Mouse (Mus musculus) heart, adult 2 months (tissue): ENCODE results near the gene Zdhhc24. TPM values are rescaled to one million over a fixed set of nuclear protein-coding genes. Genes with fewer than 3 reads are reported as not detected.
A peak's percentile ranks its signal among the peaks of the same experiment; 100 is the strongest.

Experiments used
- DNase-seq, 2 experiments: peaks; one replicate each; pipeline ENCODE4 v3.0.0; 2021
- H3K27ac ChIP-seq: fragments of 200-600 bp; 2 replicates; pipeline ENCODE4 v1.8.1; 2022
- H3K27me3 ChIP-seq: fragments of 200-500 bp; 2 replicates; pipeline ENCODE4 v1.6.1; 2012; ENCODE audit warnings: mild to moderate bottlenecking, low read length, inconsistent platforms, mixed read lengths; ENCODE audit not compliant: control insufficient read depth, insufficient read depth
- H3K36me3 ChIP-seq: fragments of 200-500 bp; 2 replicates; pipeline ENCODE4 v1.6.1; 2012; ENCODE audit warnings: low read length, inconsistent platforms; ENCODE audit not compliant: control insufficient read depth, insufficient read depth
- H3K4me1 ChIP-seq: fragments of 200-500 bp; 2 replicates; pipeline ENCODE4 v1.6.1; 2011; ENCODE audit warnings: low read length; ENCODE audit not compliant: control insufficient read depth, insufficient read depth
- H3K4me3 ChIP-seq: fragments of 200-600 bp; 2 replicates; pipeline ENCODE4 v1.8.1; 2022
- H3K79me2 ChIP-seq: fragments of 200-500 bp; replicated peaks from 2 replicates; pipeline ENCODE4 v1.6.1; 2012; ENCODE audit warnings: mild to moderate bottlenecking, inconsistent platforms, low read length, moderate library complexity, mixed read lengths; ENCODE audit not compliant: control insufficient read depth, insufficient read depth
- H3K9ac ChIP-seq: fragments of 200-500 bp; 2 replicates; pipeline ENCODE4 v1.6.1; 2012; ENCODE audit warnings: low read depth, mild to moderate bottlenecking, control low read depth, inconsistent platforms, low read length, mixed read lengths
- CTCF ChIP-seq: fragments of 200-600 bp; IDR thresholded peaks from 2 replicates; pipeline ENCODE4 v1.8.1; 2022; ENCODE audit warnings: antibody characterized with exemption, mild to moderate bottlenecking, moderate library complexity
- EP300 ChIP-seq: fragments of 200-500 bp; IDR thresholded peaks from 2 replicates; pipeline ENCODE4 v1.6.1; 2011; ENCODE audit warnings: low read depth, low read length, control low read depth; ENCODE audit not compliant: insufficient read depth
- POLR2A ChIP-seq: fragments of 200-500 bp; IDR thresholded peaks from 2 replicates; pipeline ENCODE4 v1.6.1; 2011; ENCODE audit warnings: mild to moderate bottlenecking, low read depth, low read length, control low read depth; ENCODE audit not compliant: insufficient read depth
- WGBS: fragments of 180-500 bp; shearing (Covaris S2); methylation state at CpG from one replicate; pipeline ENCODE4 v1.1.7; 2018; 5-methylcytosine and 5-hydroxymethylcytosine counted together
- intact Hi-C: fragments of 180-260 bp; cut with DNase I; formaldehyde crosslinking; loops from one replicate; pipeline ENCODE4 v1.15.1; 2025
- polyA plus RNA-seq: library from polyadenylated mRNA; depleted of rRNA; stranded (reverse); fragments of >200 nt; gene quantifications from 2 replicates; pipeline ENCODE4 v1.2.3, GENCODE M21; 2012
- total RNA-seq, 2 experiments: library from RNA; stranded (reverse); gene quantifications; 2 replicates each; pipeline ENCODE4 v1.2.3; 2021

The Zdhhc24 gene
- total and polyA plus RNA-seq, 3 experiments, result 2.3 to 7.8 (median 3.0) TPM

- no peaks in the 10 kb centered on the region for H3K27me3 ChIP-seq
- no peaks in the 10 kb centered on the region for H3K36me3 ChIP-seq
- TF ChIP-seq CTCF (no peak), EP300 (0 out of 2 replicates have a peak, but pooled peaks have one; percentile 25), POLR2A (peak; percentile 48; the same call in 1 of the 2 replicates)
- peak within 1 kb of the TSS; percentile 63 for H3K4me3 ChIP-seq
- H3K9ac ChIP-seq, result peak within 1 kb of the TSS; percentile 57; the same call in 1 of the 2 replicates
- peak; percentile 79 to 85 for DNase-seq
- intact Hi-C loops, result loop anchor here (2.0 kb wide), 1 partner anchor 25 kb away; no protein-coding TSS in a partner anchor
- no peak within 1 kb of the TSS for H3K27ac ChIP-seq
- peaks cover 3% of the 10 kb centered on the region for H3K4me1 ChIP-seq
- WGBS, result 9% methylated on average over 31 of the region's 31 CpGs
- no peaks in the 10 kb centered on the region for H3K79me2 ChIP-seq
Measured at GRCm38 (mm10) chr19:4905979-4906794, 27.7 kb downstream of the Zdhhc24 start, which contains the start of gene Bbs1. TSS of gene Bbs1 (minus strand) at chr19:4906628.

GRCm38 (mm10) chr19:4908107-4908506 lies 29.6 kb downstream of the Zdhhc24 start:
- H3K9ac ChIP-seq, result no peak overlapping the region
- intact Hi-C loops, result loop anchor here (2.0 kb wide), 1 partner anchor 153 kb away; no protein-coding TSS in a partner anchor
- 88% methylated on average over 4 of the region's 4 CpGs for WGBS
- DNase-seq, result no peak
- H3K79me2 ChIP-seq, result no peaks in the 10 kb centered on the region
- H3K4me3 ChIP-seq, result no peak overlapping the region
- TF ChIP-seq POLR2A (no peak), CTCF (peak; percentile 68), EP300 (no peak)
- no peak overlapping the region for H3K27ac ChIP-seq
- no peaks in the 10 kb centered on the region for H3K36me3 ChIP-seq
- peaks cover 3% of the 10 kb centered on the region for H3K4me1 ChIP-seq
- no peaks in the 10 kb centered on the region for H3K27me3 ChIP-seq

- Histone ChIP-seq H3K4me3 (no peak overlapping the region), H3K27ac (no peak overlapping the region), H3K27me3 (no peaks in the 10 kb centered on the region), H3K79me2 (no peaks in the 10 kb centered on the region), H3K36me3 (no peaks in the 10 kb centered on the region), H3K9ac (no peak overlapping the region), H3K4me1 (peaks cover 3% of the 10 kb centered on the region)
- 87% methylated on average over 7 of the region's 7 CpGs for WGBS
- no peak for DNase-seq
- intact Hi-C loops, result loop anchor here (2.0 kb wide), 1 partner anchor 155 kb away; no protein-coding TSS in a partner anchor
- TF ChIP-seq EP300 (no peak), POLR2A (no peak)
Measured at GRCm38 (mm10) chr19:4909376-4909775, 30.9 kb downstream of the Zdhhc24 start.

- no peak for TF ChIP-seq CTCF
- no peak for TF ChIP-seq EP300
- no peak for TF ChIP-seq POLR2A
- H3K27ac ChIP-seq, result no peak overlapping the region
- no peaks in the 10 kb centered on the region for H3K27me3 ChIP-seq
- intact Hi-C loops, result no loop called here
- H3K9ac ChIP-seq, result no peak overlapping the region
- H3K36me3 ChIP-seq, result no peaks in the 10 kb centered on the region
- H3K4me3 ChIP-seq, result no peak overlapping the region
- H3K4me1 ChIP-seq, result no peaks in the 10 kb centered on the region
- WGBS, result 94% methylated on average over 15 of the region's 15 CpGs
- no peak for DNase-seq
- H3K79me2 ChIP-seq, result no peaks in the 10 kb centered on the region
Measured at GRCm38 (mm10) chr19:4915924-4916603, 37.6 kb downstream of the Zdhhc24 start.

- Histone ChIP-seq H3K4me1 (no peaks in the 10 kb centered on the region), H3K27ac (no peak overlapping the region), H3K36me3 (no peaks in the 10 kb centered on the region), H3K79me2 (no peaks in the 10 kb centered on the region), H3K9ac (no peak overlapping the region), H3K27me3 (no peaks in the 10 kb centered on the region), H3K4me3 (no peak overlapping the region)
- DNase-seq, result no peak
- no peak for TF ChIP-seq POLR2A
- TF ChIP-seq EP300, result no peak
- TF ChIP-seq CTCF, result no peak
- intact Hi-C loops, result no loop called here
- 84% methylated on average over 10 of the region's 10 CpGs for WGBS
Measured at GRCm38 (mm10) chr19:4916827-4917226, 38.4 kb downstream of the Zdhhc24 start.

GRCm38 (mm10) chr19:4919652-4920051 lies 41.2 kb downstream of the Zdhhc24 start:
- H3K79me2 ChIP-seq, result no peaks in the 10 kb centered on the region
- DNase-seq, result no peak
- intact Hi-C loops, result no loop called here
- WGBS, result 84% methylated on average over 6 of the region's 6 CpGs
- H3K4me1 ChIP-seq, result no peaks in the 10 kb centered on the region
- TF ChIP-seq POLR2A (no peak), EP300 (no peak), CTCF (no peak)
- no peaks in the 10 kb centered on the region for H3K27me3 ChIP-seq
- H3K4me3 ChIP-seq, result no peak overlapping the region
- no peak overlapping the region for H3K27ac ChIP-seq
- no peaks in the 10 kb centered on the region for H3K36me3 ChIP-seq
- no peak overlapping the region for H3K9ac ChIP-seq
